Mouse (Mus musculus): Measurements from ENCODE around the gene Immp2l. TPM values are rescaled to one million over a fixed set of nuclear protein-coding genes. Genes with fewer than 3 reads are reported as not detected.

Gene Immp2l
- total RNA-seq, 2 experiments from 2014 or later = 6.8 to 8.6 TPM

DNA sequence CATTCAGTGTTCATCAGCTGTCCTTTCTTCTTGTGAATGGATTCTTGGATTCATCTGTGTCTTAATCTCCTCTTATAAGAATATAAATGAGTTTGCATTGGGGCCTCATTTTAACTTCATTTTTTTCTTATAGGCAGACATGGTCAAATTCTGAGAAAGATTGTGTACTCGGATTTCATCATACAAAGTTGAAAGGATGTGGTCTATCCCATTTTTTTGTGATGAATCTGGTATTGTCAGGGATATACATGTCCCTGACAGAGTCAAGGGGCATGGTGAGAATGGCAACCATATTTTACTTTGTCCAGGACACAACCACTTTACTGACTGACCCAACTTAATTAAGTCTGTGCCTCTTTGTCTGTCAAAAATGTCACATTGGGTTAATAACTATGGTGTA, 925.5 kb downstream of the Immp2l start:
- no peak for DNase-seq (ENCODE audit: low spot score in 2 of 2)

- DNase-seq (ENCODE audit: low spot score in 2 of 2) = peak; percentile 8 to 41
Observed at GRCm38 (mm10) chr12:41949841-41950241, 926.0 kb downstream of the Immp2l start.

DNA sequence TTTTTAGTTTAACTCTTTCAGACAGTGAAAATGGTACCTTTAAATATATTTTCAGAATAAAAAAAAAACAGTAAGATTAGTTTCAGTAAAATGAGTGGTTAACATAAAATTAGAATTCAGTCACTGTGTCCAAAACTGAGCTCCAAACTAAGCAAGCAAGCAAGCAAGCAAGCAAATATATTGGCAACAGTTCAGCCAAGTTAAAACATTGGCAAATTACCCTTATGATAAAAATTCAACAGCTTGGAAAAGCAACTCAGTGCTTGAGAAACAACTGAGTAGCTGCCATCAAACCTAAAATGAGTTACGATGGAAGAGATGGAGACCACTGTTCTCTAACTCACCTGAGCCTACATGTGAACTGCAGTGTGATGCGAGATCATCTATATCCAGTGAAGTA, 926.8 kb downstream of the Immp2l start:
- DNase-seq (ENCODE audit: low spot score in 2 of 2) = peak in 1 of 2 experiments; percentile 41

DNA sequence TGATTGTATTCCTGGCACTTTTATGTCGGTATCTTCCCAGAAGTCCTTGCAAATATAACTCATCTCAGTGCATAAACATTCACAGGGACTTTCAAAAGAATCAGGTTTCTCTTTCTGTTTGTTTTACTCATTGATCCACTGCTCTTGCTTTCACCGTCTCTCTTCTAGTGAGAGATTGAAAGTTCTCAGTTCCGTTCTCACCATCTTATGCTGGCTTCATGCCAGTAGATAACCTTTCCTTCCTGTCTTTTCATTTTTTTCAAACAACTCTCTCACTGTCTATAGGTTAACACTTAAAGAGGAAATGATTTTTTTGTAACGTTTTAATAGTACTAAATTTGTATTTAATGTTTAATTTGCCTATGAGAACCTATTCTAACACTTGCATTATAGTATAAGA, 937.1 kb downstream of the Immp2l start:
- DNase-seq (ENCODE audit: low spot score in 2 of 2) = no peak

GRCm38 (mm10) chr12:41991408-41991807, 967.5 kb downstream of the Immp2l start:
- DNase-seq (ENCODE audit: low spot score in 2 of 2) = no peak

All from layer of hippocampus, adult 18-20 months (tissue).